Mouse (Mus musculus) C2C12 (cell line): ENCODE results near the gene Olfr220. TPM values are rescaled to one million over a fixed set of nuclear protein-coding genes. Genes with fewer than 3 reads are reported as not detected.

ENCODE experiments used
- H3K27me3 ChIP-seq: one replicate; pipeline ENCODE4 v1.6.1; 2011; ENCODE audit not compliant: control insufficient read depth, insufficient read depth, insufficient read length
- H3K36me3 ChIP-seq: one replicate; pipeline ENCODE4 v1.6.1; 2011; ENCODE audit not compliant: control insufficient read depth, insufficient read depth
- H3K4me3 ChIP-seq: one replicate; pipeline ENCODE4 v1.5.1; 2011; ENCODE audit warnings: mild to moderate bottlenecking, control low read depth; ENCODE audit not compliant: poor library complexity, insufficient read depth, severe bottlenecking
- H3K79me2 ChIP-seq: one replicate; pipeline ENCODE4 v1.6.1; 2011; ENCODE audit not compliant: control insufficient read depth, insufficient read depth
- H3K79me3 ChIP-seq: one replicate; pipeline ENCODE4 v1.6.1; 2011; ENCODE audit warnings: low read depth, control low read depth
- H3ac ChIP-seq: one replicate; pipeline ENCODE3; 2011; ENCODE audit warnings: low read depth; ENCODE audit not compliant: control insufficient read depth, insufficient read length
- CEBPB ChIP-seq: IDR thresholded peaks from one replicate; pipeline ENCODE4 v1.6.1; 2011; ENCODE audit warnings: low read depth, mild to moderate bottlenecking, control low read depth, moderate library complexity
- CTCF ChIP-seq: IDR thresholded peaks from one replicate; pipeline ENCODE4 v1.5.1; 2011; ENCODE audit not compliant: control insufficient read depth, insufficient read depth, insufficient read length
- FOSL1 ChIP-seq: IDR thresholded peaks from one replicate; pipeline ENCODE4 v1.8.0; 2011; ENCODE audit warnings: mild to moderate bottlenecking, low read length; ENCODE audit not compliant: poor library complexity, insufficient read depth, severe bottlenecking
- MAX ChIP-seq: IDR thresholded peaks from one replicate; pipeline ENCODE4 v1.6.1; 2011; ENCODE audit warnings: mild to moderate bottlenecking, control low read depth
- MYOD1 ChIP-seq: IDR thresholded peaks from one replicate; pipeline ENCODE4 v1.6.1; 2011; ENCODE audit warnings: low read depth; ENCODE audit not compliant: control insufficient read depth, insufficient read length
- MYOG ChIP-seq: IDR thresholded peaks from one replicate; pipeline ENCODE4 v1.6.1; 2011; ENCODE audit not compliant: control insufficient read depth, insufficient read length; ENCODE audit errors: extremely low read depth
- USF1 ChIP-seq: IDR thresholded peaks from one replicate; pipeline ENCODE4 v1.6.1; 2011; ENCODE audit warnings: low read depth, mild to moderate bottlenecking, control low read depth, moderate library complexity
- polyA plus RNA-seq: library from polyadenylated mRNA; unstranded; fragments of >200 nt; fragmentation: generic; extraction: Trizol; gene quantifications from one replicate; pipeline ENCODE4 v1.2.1, GENCODE M21; 2012; ENCODE audit warnings: missing spikeins

Olfr220 gene
- polyA plus RNA-seq, 1 experiment, result not detected

DNA sequence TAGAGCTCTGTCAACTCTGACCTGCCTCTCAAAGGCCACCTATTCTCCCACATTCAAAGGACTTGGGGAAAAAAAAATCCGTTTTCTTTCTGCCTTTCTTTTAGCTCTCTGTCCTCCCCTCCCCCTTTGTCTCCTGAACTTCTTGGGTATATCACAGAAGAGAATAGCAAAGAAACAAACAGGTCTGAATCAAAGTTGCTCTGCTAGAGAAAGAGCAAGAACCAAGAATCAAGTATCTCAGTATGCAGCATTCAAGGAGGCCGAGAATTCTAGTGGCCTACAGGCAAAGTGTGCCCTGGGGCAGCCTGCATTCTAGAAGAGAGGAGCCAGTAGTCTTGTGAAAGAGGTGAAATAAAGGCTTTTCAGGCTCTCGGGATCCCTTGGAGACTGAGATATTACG lies 58.2 kb downstream of the Olfr220 start:
- Histone ChIP-seq H3K79me3 (no peaks in the 10 kb centered on the region), H3K79me2 (no peaks in the 10 kb centered on the region), H3K36me3 (no peaks in the 10 kb centered on the region), H3K27me3 (peaks cover 19% of the 10 kb centered on the region), H3ac (no peak overlapping the region), H3K4me3 (no peak overlapping the region)
- TF ChIP-seq FOSL1 (no peak), MYOD1 (no peak), MAX (no peak), MYOG (no peak), CTCF (no peak), CEBPB (no peak), USF1 (no peak)

Other genes starting within 250 kb of the Olfr220 start
- not detected for gene Olfr419, start 190.0 kb upstream of the Olfr220 start, polyA plus RNA-seq
- not detected for gene Mptx1, start 111.6 kb upstream of the Olfr220 start, polyA plus RNA-seq
- not detected for gene Olfr417, start 77.0 kb upstream of the Olfr220 start, polyA plus RNA-seq
- gene Olfr248, start 51.0 kb upstream of the Olfr220 start, polyA plus RNA-seq, result not detected
- gene Olfr414, start 18.0 kb upstream of the Olfr220 start, polyA plus RNA-seq, result not detected
- not detected for gene Fmn2, start 59.7 kb downstream of the Olfr220 start, polyA plus RNA-seq